Mouse (Mus musculus): Measurements from ENCODE around the gene Pdzk1ip1. TPM values are rescaled to one million over a fixed set of nuclear protein-coding genes. Genes with fewer than 3 reads are reported as not detected.
A peak's percentile ranks its signal among the peaks of the same experiment; 100 is the strongest.

Pdzk1ip1 gene
- total RNA-seq, 1 experiment: 1.1 TPM

GRCm38 (mm10) chr4:115093331-115093864 is 4.9 kb downstream of the Pdzk1ip1 start:
- H3K36me3 ChIP-seq (ENCODE audit: control insufficient read depth, insufficient read depth, low read length, poor library complexity, severe bottlenecking): no peaks in the 10 kb centered on the region
- no peak overlapping the region for H3K27ac ChIP-seq (ENCODE audit: insufficient read depth, low read depth, low read length, poor library complexity, severe bottlenecking)
- no peak for DNase-seq (ENCODE audit: low read depth, low spot score)
- H3K4me1 ChIP-seq (ENCODE audit: control insufficient read depth in 2 of 2, insufficient read depth in 2 of 2, low read length in 2 of 2, poor library complexity in 1 of 2): peaks cover 2 to 20% of the 10 kb centered on the region in 2 experiments; a peak in 2 of 4 replicates
- TF ChIP-seq ZC3H11A (IDR thresholded peaks at IDR 0.05; ENCODE audit: borderline replicate concordance, low read depth, low read length): no peak
- TF ChIP-seq MAFK (IDR thresholded peaks at IDR 0.05; ENCODE audit: insufficient read depth, low read depth, low read length): no peak
- TF ChIP-seq HCFC1 (IDR thresholded peaks at IDR 0.05; ENCODE audit: borderline replicate concordance, insufficient read depth, low read length): no peak
- TF ChIP-seq CHD2 (IDR thresholded peaks at IDR 0.05; ENCODE audit: low read depth, low read length): no peak
- TF ChIP-seq ZNF384 (IDR thresholded peaks at IDR 0.05; ENCODE audit: low read depth, low read length): no peak
- H3K9me3 ChIP-seq (ENCODE audit: control insufficient read depth, insufficient read depth, low read depth, low read length): no peaks in the 10 kb centered on the region
- H3K9ac ChIP-seq (ENCODE audit: insufficient read depth, low read depth, low read length, poor library complexity, severe bottlenecking): no peak overlapping the region
- in situ Hi-C loops (cut with MboI; ENCODE audit: low sequenced_read_pairs in 2 of 2, unreplicated experiment in 2 of 2): no loop called here
- H3K4me3 ChIP-seq (ENCODE audit: insufficient read depth in 1 of 2, low read depth in 1 of 2, low read length in 2 of 2, poor library complexity in 1 of 2, severe bottlenecking in 1 of 2): no peak overlapping the region

DNA sequence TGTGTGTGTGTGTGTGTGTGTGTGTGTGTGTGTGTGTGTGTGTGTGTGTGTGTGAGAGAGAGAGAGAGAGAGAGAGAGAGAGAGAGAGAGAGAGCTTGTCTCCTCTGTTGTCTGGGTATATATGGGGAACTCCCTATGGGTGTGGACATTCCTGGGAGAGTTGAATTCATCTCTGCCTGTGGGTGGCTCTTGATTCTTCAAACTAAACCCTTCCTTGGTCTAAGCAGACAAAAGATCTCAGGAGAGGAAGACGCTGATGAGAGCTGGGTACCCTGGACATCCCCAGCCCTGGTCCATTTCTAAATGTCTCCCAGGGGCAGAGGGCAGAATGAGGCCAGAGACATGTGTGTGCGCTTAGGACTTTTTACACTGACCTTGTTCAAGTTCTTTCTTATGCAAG is 5.5 kb downstream of the Pdzk1ip1 start:
- no peaks in the 10 kb centered on the region for H3K36me3 ChIP-seq (ENCODE audit: control insufficient read depth, insufficient read depth, low read length, poor library complexity, severe bottlenecking)
- DNase-seq (ENCODE audit: low read depth, low spot score): no peak
- no peak for TF ChIP-seq HCFC1 (IDR thresholded peaks at IDR 0.05; ENCODE audit: borderline replicate concordance, insufficient read depth, low read length)
- TF ChIP-seq CHD2 (IDR thresholded peaks at IDR 0.05; ENCODE audit: low read depth, low read length): no peak
- TF ChIP-seq MAFK (IDR thresholded peaks at IDR 0.05; ENCODE audit: insufficient read depth, low read depth, low read length): no peak
- no peak for TF ChIP-seq ZC3H11A (IDR thresholded peaks at IDR 0.05; ENCODE audit: borderline replicate concordance, low read depth, low read length)
- no peak for TF ChIP-seq ZNF384 (IDR thresholded peaks at IDR 0.05; ENCODE audit: low read depth, low read length)
- H3K27ac ChIP-seq (ENCODE audit: insufficient read depth, low read depth, low read length, poor library complexity, severe bottlenecking): no peak overlapping the region
- in situ Hi-C loops (cut with MboI; ENCODE audit: low sequenced_read_pairs in 2 of 2, unreplicated experiment in 2 of 2): no loop called here
- H3K9me3 ChIP-seq (ENCODE audit: control insufficient read depth, insufficient read depth, low read depth, low read length): no peaks in the 10 kb centered on the region
- H3K4me1 ChIP-seq (ENCODE audit: control insufficient read depth in 2 of 2, insufficient read depth in 2 of 2, low read length in 2 of 2, poor library complexity in 1 of 2): peaks cover 2 to 18% of the 10 kb centered on the region in 2 experiments; a peak in 2 of 4 replicates
- H3K4me3 ChIP-seq (ENCODE audit: insufficient read depth in 1 of 2, low read depth in 1 of 2, low read length in 2 of 2, poor library complexity in 1 of 2, severe bottlenecking in 1 of 2): no peak overlapping the region
- no peak overlapping the region for H3K9ac ChIP-seq (ENCODE audit: insufficient read depth, low read depth, low read length, poor library complexity, severe bottlenecking)

GRCm38 (mm10) chr4:115095671-115096434 is 7.3 kb downstream of the Pdzk1ip1 start:
- Histone ChIP-seq H3K9ac (ENCODE audit: insufficient read depth, low read depth, low read length, poor library complexity, severe bottlenecking) (no peak overlapping the region), H3K9me3 (ENCODE audit: control insufficient read depth, insufficient read depth, low read depth, low read length) (no peaks in the 10 kb centered on the region), H3K4me1 (ENCODE audit: control insufficient read depth in 2 of 2, insufficient read depth in 2 of 2, low read length in 2 of 2, poor library complexity in 1 of 2) (peaks cover 2 to 18% of the 10 kb centered on the region in 2 experiments; a peak in 2 of 4 replicates), H3K27ac (ENCODE audit: insufficient read depth, low read depth, low read length, poor library complexity, severe bottlenecking) (no peak overlapping the region), H3K36me3 (ENCODE audit: control insufficient read depth, insufficient read depth, low read length, poor library complexity, severe bottlenecking) (no peaks in the 10 kb centered on the region), H3K4me3 (ENCODE audit: insufficient read depth in 1 of 2, low read depth in 1 of 2, low read length in 2 of 2, poor library complexity in 1 of 2, severe bottlenecking in 1 of 2) (peak overlapping the region; percentile 20 to 57)
- in situ Hi-C loops (cut with MboI; ENCODE audit: low sequenced_read_pairs in 2 of 2, unreplicated experiment in 2 of 2): no loop called here
- no peak for TF ChIP-seq CHD2 (IDR thresholded peaks at IDR 0.05; ENCODE audit: low read depth, low read length)
- TF ChIP-seq HCFC1 (IDR thresholded peaks at IDR 0.05; ENCODE audit: borderline replicate concordance, insufficient read depth, low read length): no peak
- no peak for TF ChIP-seq MAFK (IDR thresholded peaks at IDR 0.05; ENCODE audit: insufficient read depth, low read depth, low read length)
- no peak for DNase-seq (ENCODE audit: low read depth, low spot score)

- H3K9me3 ChIP-seq (ENCODE audit: control insufficient read depth, insufficient read depth, low read depth, low read length): no peaks in the 10 kb centered on the region
- no peak overlapping the region for H3K4me3 ChIP-seq (ENCODE audit: insufficient read depth in 1 of 2, low read depth in 1 of 2, low read length in 2 of 2, poor library complexity in 1 of 2, severe bottlenecking in 1 of 2)
- H3K27ac ChIP-seq (ENCODE audit: insufficient read depth, low read depth, low read length, poor library complexity, severe bottlenecking): no peak overlapping the region
- H3K36me3 ChIP-seq (ENCODE audit: control insufficient read depth, insufficient read depth, low read length, poor library complexity, severe bottlenecking): no peaks in the 10 kb centered on the region
- in situ Hi-C loops (cut with MboI; ENCODE audit: low sequenced_read_pairs in 2 of 2, unreplicated experiment in 2 of 2): no loop called here
- no peak overlapping the region for H3K9ac ChIP-seq (ENCODE audit: insufficient read depth, low read depth, low read length, poor library complexity, severe bottlenecking)
- TF ChIP-seq ZC3H11A (IDR thresholded peaks at IDR 0.05; ENCODE audit: borderline replicate concordance, low read depth, low read length) (no peak), CHD2 (IDR thresholded peaks at IDR 0.05; ENCODE audit: low read depth, low read length) (no peak), HCFC1 (IDR thresholded peaks at IDR 0.05; ENCODE audit: borderline replicate concordance, insufficient read depth, low read length) (no peak), ZNF384 (IDR thresholded peaks at IDR 0.05; ENCODE audit: low read depth, low read length) (no peak), MAFK (IDR thresholded peaks at IDR 0.05; ENCODE audit: insufficient read depth, low read depth, low read length) (no peak)
- H3K4me1 ChIP-seq (ENCODE audit: control insufficient read depth in 2 of 2, insufficient read depth in 2 of 2, low read length in 2 of 2, poor library complexity in 1 of 2): peaks cover 2 to 16% of the 10 kb centered on the region in 2 experiments; a peak in 2 of 4 replicates
- no peak for DNase-seq (ENCODE audit: low read depth, low spot score)
Measured at GRCm38 (mm10) chr4:115096435-115097145, 8.1 kb downstream of the Pdzk1ip1 start.

Measured in ES-E14 (cell line).